Mouse (Mus musculus) kidney, adult 11 months (tissue): Measurements from ENCODE around the gene Snx21.
A peak's percentile ranks its signal among the peaks of the same experiment; 100 is the strongest.

Source experiments
- DNase-seq: peaks from one replicate; pipeline ENCODE4 v3.0.0; 2022

Snx21 gene

GRCm38 (mm10) chr2:164771123-164771522 lies 14.5 kb upstream of the Snx21 start:
- DNase-seq, result no peak

- DNase-seq, result no peak
Observed at GRCm38 (mm10) chr2:164773229-164773988, 12.2 kb upstream of the Snx21 start.

GRCm38 (mm10) chr2:164773989-164774364 lies 11.6 kb upstream of the Snx21 start:
- DNase-seq, result no peak

GRCm38 (mm10) chr2:164776130-164776529 lies 9.5 kb upstream of the Snx21 start:
- DNase-seq, result no peak

GRCm38 (mm10) chr2:164776801-164777200 lies 8.8 kb upstream of the Snx21 start:
- no peak for DNase-seq

GRCm38 (mm10) chr2:164777246-164778014 lies 8.2 kb upstream of the Snx21 start:
- DNase-seq, result no peak

GRCm38 (mm10) chr2:164778015-164778287 lies 7.7 kb upstream of the Snx21 start:
- no peak for DNase-seq

GRCm38 (mm10) chr2:164778809-164779208 lies 6.8 kb upstream of the Snx21 start:
- DNase-seq, result no peak

GRCm38 (mm10) chr2:164779481-164780086 lies 6.0 kb upstream of the Snx21 start, which contains the start of gene Tnnc2:
Gene Tnnc2 (minus strand): TSS chr2:164779967.
- no peak for DNase-seq

GRCm38 (mm10) chr2:164781876-164782275 lies 3.7 kb upstream of the Snx21 start:
- DNase-seq, result no peak

GRCm38 (mm10) chr2:164783926-164784581 lies 1.6 kb upstream of the Snx21 start:
- no peak for DNase-seq

- DNase-seq, result no peak
Observed at GRCm38 (mm10) chr2:164784869-164785420, 678 bp upstream of the Snx21 start.

GRCm38 (mm10) chr2:164786388-164786885 lies 814 bp downstream of the Snx21 start:
- no peak for DNase-seq

- no peak for DNase-seq
Observed at GRCm38 (mm10) chr2:164787032-164787431, 1.4 kb downstream of the Snx21 start.

GRCm38 (mm10) chr2:164787779-164788178 lies 2.2 kb downstream of the Snx21 start:
- DNase-seq, result no peak

- DNase-seq, result no peak
Observed at GRCm38 (mm10) chr2:164788411-164788810, 2.8 kb downstream of the Snx21 start.

- DNase-seq, result no peak
Observed at GRCm38 (mm10) chr2:164790451-164790850, 4.8 kb downstream of the Snx21 start.

- no peak for DNase-seq
Observed at GRCm38 (mm10) chr2:164791841-164792261, 6.2 kb downstream of the Snx21 start.

GRCm38 (mm10) chr2:164792400-164793190 lies 7.0 kb downstream of the Snx21 start:
- no peak for DNase-seq

- peak; percentile 63 for DNase-seq
Observed at GRCm38 (mm10) chr2:164793236-164793635, 7.6 kb downstream of the Snx21 start.

GRCm38 (mm10) chr2:164793772-164794171 lies 8.1 kb downstream of the Snx21 start:
- no peak for DNase-seq

GRCm38 (mm10) chr2:164794293-164794692 lies 8.7 kb downstream of the Snx21 start:
- peak; percentile 83 for DNase-seq
